Comparison of ENCODE assay signal across 8 mouse cellular contexts in genomic region chr13:65278383-65279341, GRCm38 (mm10). TPM values are rescaled to one million over a fixed set of nuclear protein-coding genes. Genes with fewer than 3 reads are reported as not detected.
DNase-seq lines count a peak whose midpoint lies in the region; ATAC-seq and TF ChIP-seq lines count a peak whose summit lies in the region.

Gene Zfp369, plus strand, starts transcription at chr13:65278814.

- no peaks in the 10 kb centered on the region for H3K9me3 ChIP-seq in E14TG2a.4 (ENCODE audit: low read length)
- H3K9me3 ChIP-seq in forebrain, embryonic 12.5 days, result peaks cover 32% of the 10 kb centered on the region
- no peaks in the 10 kb centered on the region for H3K9me3 ChIP-seq in heart, postnatal 0 days (replicated peaks; ENCODE audit: control insufficient read depth, low read length)
- H3K9me3 ChIP-seq in liver, embryonic 16.5 days (replicated peaks; ENCODE audit: control insufficient read depth, low read length), result no peaks in the 10 kb centered on the region
- H3K9me3 ChIP-seq in neural tube, embryonic 13.5 days, result peaks cover 42% of the 10 kb centered on the region

- WGBS in forebrain, embryonic 12.5 days, result under 1% methylated on average over 50 of the region's 50 CpGs
- under 1% methylated on average over 50 of the region's 50 CpGs for WGBS in heart, postnatal 0 days
- WGBS in liver, embryonic 16.5 days (ENCODE audit: insufficient replicate concordance), result under 1% methylated on average over 50 of the region's 50 CpGs
- under 1% methylated on average over 50 of the region's 50 CpGs for WGBS in neural tube, embryonic 13.5 days

- H3K4me3 ChIP-seq in E14TG2a.4 (replicated peaks; ENCODE audit: low read length), result peak within 1 kb of the TSS; percentile 96
- peak within 1 kb of the TSS; percentile 65 for H3K4me3 ChIP-seq in forebrain, embryonic 12.5 days (replicated peaks)
- H3K4me3 ChIP-seq in heart, postnatal 0 days (ENCODE audit: low read depth, low read length), result peak within 1 kb of the TSS; percentile 77
- H3K4me3 ChIP-seq in liver, embryonic 16.5 days (ENCODE audit: low read depth, low read length), result peak within 1 kb of the TSS; percentile 81
- H3K4me3 ChIP-seq in neural tube, embryonic 13.5 days, result peak within 1 kb of the TSS; percentile 75
- H3K4me3 ChIP-seq in testis, adult 2 months (ENCODE audit: control insufficient read depth, low read depth, low read length), result peak within 1 kb of the TSS; percentile 92

- peak; percentile 98 for ATAC-seq in forebrain, embryonic 12.5 days (ENCODE audit: low FRiP score)
- peak; percentile 99 for ATAC-seq in heart, postnatal 0 days (ENCODE audit: insufficient read depth, low read depth)
- ATAC-seq in liver, embryonic 16.5 days (ENCODE audit: low read depth), result peak; percentile 96
- peak; percentile 99 for ATAC-seq in neural tube, embryonic 13.5 days (ENCODE audit: low read depth)

- TF ChIP-seq POLR2A in testis, adult 2 months (IDR thresholded peaks at IDR 0.05; ENCODE audit: control insufficient read depth, low read depth, low read length), result peak; percentile 78

- 0 out of 2 replicates have a peak, but pooled peaks have one; percentile 47 for TF ChIP-seq EP300 in heart, postnatal 0 days (IDR thresholded peaks at IDR 0.05; ENCODE audit: low read depth)

- no peak for TF ChIP-seq CTCF in E14TG2a.4 (conservative IDR thresholded peaks at IDR 0.05; ENCODE audit: low read length)
- TF ChIP-seq CTCF in heart, postnatal 0 days (IDR thresholded peaks at IDR 0.05; ENCODE audit: low read depth), result no peak
- TF ChIP-seq CTCF in testis, adult 2 months (IDR thresholded peaks at IDR 0.05; ENCODE audit: control insufficient read depth, insufficient read depth, insufficient replicate concordance, low read depth, low read length), result no peak

- DNase-seq in c-Kit-positive CD71-positive TER-119-positive erythroid progenitor cells, embryonic 14.5 days (ENCODE audit: low spot score), result peak; percentile 80
- peak; percentile 95 for DNase-seq in heart, postnatal 0 days (ENCODE audit: low spot score)
- DNase-seq in kidney, postnatal 4 days, result peak; percentile 95 to 97

- peak within 1 kb of the TSS; percentile 74 for H3K9ac ChIP-seq in forebrain, embryonic 12.5 days
- peak within 1 kb of the TSS; percentile 66 for H3K9ac ChIP-seq in heart, postnatal 0 days (replicated peaks; ENCODE audit: low read depth, low read length)
- H3K9ac ChIP-seq in liver, embryonic 16.5 days (ENCODE audit: low read depth, low read length), result peak within 1 kb of the TSS; percentile 80
- peak within 1 kb of the TSS; percentile 88 for H3K9ac ChIP-seq in neural tube, embryonic 13.5 days

- H3K36me3 ChIP-seq in E14TG2a.4 (ENCODE audit: insufficient read depth, low read length), result peaks cover 11% of the 10 kb centered on the region; the same call in 1 of the 2 replicates
- H3K36me3 ChIP-seq in forebrain, embryonic 12.5 days (replicated peaks), result peaks cover 21% of the 10 kb centered on the region
- H3K36me3 ChIP-seq in heart, postnatal 0 days (replicated peaks; ENCODE audit: control insufficient read depth, insufficient read depth, low read length), result no peaks in the 10 kb centered on the region
- H3K36me3 ChIP-seq in liver, embryonic 16.5 days (ENCODE audit: control insufficient read depth, insufficient read depth), result no peaks in the 10 kb centered on the region
- peaks cover 47% of the 10 kb centered on the region for H3K36me3 ChIP-seq in neural tube, embryonic 13.5 days
- no peaks in the 10 kb centered on the region for H3K36me3 ChIP-seq in testis, adult 2 months (ENCODE audit: control insufficient read depth, insufficient read depth, low read length)

- H3K4me2 ChIP-seq in forebrain, embryonic 12.5 days, result peak within 1 kb of the TSS; percentile 56
- H3K4me2 ChIP-seq in heart, postnatal 0 days (ENCODE audit: low read depth, low read length), result peak within 1 kb of the TSS; percentile 83
- peak within 1 kb of the TSS; percentile 83 for H3K4me2 ChIP-seq in liver, embryonic 16.5 days (ENCODE audit: low read depth, low read length)
- H3K4me2 ChIP-seq in neural tube, embryonic 13.5 days, result peak within 1 kb of the TSS; percentile 69

- peak within 1 kb of the TSS; percentile 84 for H3K27ac ChIP-seq in forebrain, embryonic 12.5 days
- H3K27ac ChIP-seq in heart, postnatal 0 days (ENCODE audit: low read depth), result peak within 1 kb of the TSS; percentile 88
- H3K27ac ChIP-seq in liver, embryonic 16.5 days (ENCODE audit: low read length), result peak within 1 kb of the TSS; percentile 86
- H3K27ac ChIP-seq in neural tube, embryonic 13.5 days (replicated peaks), result peak within 1 kb of the TSS; percentile 90
- peak within 1 kb of the TSS; percentile 91 for H3K27ac ChIP-seq in testis, adult 2 months (ENCODE audit: control insufficient read depth, insufficient read depth, low read depth, low read length)

- H3K27me3 ChIP-seq in E14TG2a.4 (ENCODE audit: insufficient read depth, low read length), result no peaks in the 10 kb centered on the region
- no peaks in the 10 kb centered on the region for H3K27me3 ChIP-seq in forebrain, embryonic 12.5 days
- H3K27me3 ChIP-seq in heart, postnatal 0 days (ENCODE audit: control insufficient read depth, insufficient read depth, low read length), result no peaks in the 10 kb centered on the region
- no peaks in the 10 kb centered on the region for H3K27me3 ChIP-seq in liver, embryonic 16.5 days (ENCODE audit: control insufficient read depth, insufficient read depth, low read depth, low read length)
- no peaks in the 10 kb centered on the region for H3K27me3 ChIP-seq in neural tube, embryonic 13.5 days
- H3K27me3 ChIP-seq in testis, adult 2 months (ENCODE audit: control insufficient read depth, insufficient read depth, low read length), result no peaks in the 10 kb centered on the region

- H3K4me1 ChIP-seq in E14TG2a.4 (replicated peaks; ENCODE audit: low read depth, low read length), result peaks cover 24% of the 10 kb centered on the region
- H3K4me1 ChIP-seq in forebrain, embryonic 12.5 days, result peaks cover 3% of the 10 kb centered on the region; the same call in 1 of the 2 replicates
- H3K4me1 ChIP-seq in heart, postnatal 0 days (ENCODE audit: control insufficient read depth, insufficient read depth), result 0 out of 2 replicates have a peak, but pooled peaks cover 5% of the 10 kb centered on the region
- H3K4me1 ChIP-seq in liver, embryonic 16.5 days (ENCODE audit: control insufficient read depth, low read depth, low read length), result peaks cover 8% of the 10 kb centered on the region
- H3K4me1 ChIP-seq in neural tube, embryonic 13.5 days (replicated peaks), result peaks cover 18% of the 10 kb centered on the region
- peaks cover 4% of the 10 kb centered on the region; the same call in 1 of the 2 replicates for H3K4me1 ChIP-seq in testis, adult 2 months (ENCODE audit: control insufficient read depth, insufficient read depth, low read length)

RNA-seq across cellular contexts. Expression of gene Zfp369, which starts in this region (rescaled TPM):
- polyA plus RNA-seq in forebrain, embryonic 12.5 days (2016; fragmentation: Nextera tagmentation; extraction: Ambion mirVana), result 26.7 and 28.7 TPM in 2 replicates
- 21.1 and 27.6 TPM in 2 replicates for total RNA-seq in heart, postnatal 0 days (2014; rRNA removed; ENCODE audit: low replicate concordance)
- 5.2 and 6.2 TPM in 2 replicates for polyA plus RNA-seq in heart, postnatal 0 days (2015; fragmentation: Nextera tagmentation; extraction: Ambion mirVana)
- 2.7 and 2.9 TPM in 2 replicates for polyA plus RNA-seq in liver, embryonic 16.5 days (2015; fragmentation: Nextera tagmentation; extraction: Ambion mirVana)
- 14.6 and 15.9 TPM in 2 replicates for polyA plus RNA-seq in neural tube, embryonic 13.5 days (2015; fragmentation: Nextera tagmentation; extraction: Ambion mirVana)
- polyA plus RNA-seq in testis, adult 2 months (2012; rRNA removed), result 4.2 and 5.4 TPM in 2 replicates

Comparison
In these comparisons a context has a peak if more than half of its experiments do, and no peak if none do; other contexts are left out.
1. Peak in every context shown above with its lines: DNase-seq, ATAC-seq, H3K4me3 ChIP-seq and H3K27ac ChIP-seq.